8 mouse cellular contexts compared by ENCODE assay signal in the genomic region with DNA sequence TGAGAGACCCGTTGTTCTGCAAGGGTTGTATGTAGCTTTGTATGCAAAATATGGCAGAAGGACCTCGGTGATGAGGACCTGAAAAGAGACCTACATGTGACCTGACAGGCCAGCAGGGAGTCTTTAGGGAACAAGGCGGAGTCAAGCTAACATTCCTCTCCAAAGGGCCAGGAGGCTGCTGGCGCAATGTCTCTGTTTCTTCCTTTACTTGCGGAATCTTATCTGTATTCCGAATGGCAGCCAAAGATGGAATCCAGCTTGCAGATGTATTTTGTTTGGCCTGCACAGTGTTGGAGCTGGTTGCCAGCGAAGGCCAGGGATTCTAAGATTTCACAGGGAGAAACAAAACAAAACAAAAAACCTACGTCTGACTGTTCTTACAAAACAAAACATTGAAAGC. TPM values are rescaled to one million over a fixed set of nuclear protein-coding genes. Genes with fewer than 3 reads are reported as not detected.
A peak's percentile ranks its signal among the peaks of the same experiment; 100 is the strongest.
DNase-seq lines count a peak whose midpoint lies in the region; ATAC-seq and TF ChIP-seq lines count a peak whose summit lies in the region.

No protein-coding gene starts in this region.

- no peaks in the 10 kb centered on the region for H3K36me3 ChIP-seq in hindbrain, embryonic 13.5 days
- H3K36me3 ChIP-seq in hindbrain, embryonic 11.5 days (ENCODE audit: control insufficient read depth, insufficient read depth, low read length) = no peaks in the 10 kb centered on the region
- H3K36me3 ChIP-seq in neural tube, embryonic 12.5 days = peaks cover 7% of the 10 kb centered on the region
- H3K36me3 ChIP-seq in midbrain, postnatal 0 days (ENCODE audit: insufficient read depth, low read length) = no peaks in the 10 kb centered on the region

- H3K4me1 ChIP-seq in hindbrain, embryonic 13.5 days (replicated peaks) = peaks cover 70% of the 10 kb centered on the region
- H3K4me1 ChIP-seq in hindbrain, embryonic 11.5 days (replicated peaks; ENCODE audit: control insufficient read depth, insufficient read depth, low read length) = peaks cover 15% of the 10 kb centered on the region
- H3K4me1 ChIP-seq in neural tube, embryonic 12.5 days = peaks cover 80% of the 10 kb centered on the region
- H3K4me1 ChIP-seq in midbrain, postnatal 0 days (ENCODE audit: insufficient read depth, low read length) = no peaks in the 10 kb centered on the region; the same call in 1 of the 2 replicates

- no peak overlapping the region; the same call in none of the 2 replicates for H3K27ac ChIP-seq in hindbrain, embryonic 13.5 days
- H3K27ac ChIP-seq in hindbrain, embryonic 11.5 days (ENCODE audit: low read depth, low read length) = no peak overlapping the region
- no peak overlapping the region for H3K27ac ChIP-seq in neural tube, embryonic 12.5 days
- no peak overlapping the region for H3K27ac ChIP-seq in midbrain, postnatal 0 days (ENCODE audit: low read depth, low read length)

- 64% methylated on average over 8 of the region's 8 CpGs for whole genome bisulfite sequencing in hindbrain, embryonic 13.5 days
- WGBS in hindbrain, embryonic 11.5 days = 58% methylated on average over 8 of the region's 8 CpGs
- 55% methylated on average over 8 of the region's 8 CpGs for WGBS in neural tube, embryonic 12.5 days
- WGBS in midbrain, postnatal 0 days = 73% methylated on average over 8 of the region's 8 CpGs

- no peaks in the 10 kb centered on the region for H3K9me3 ChIP-seq in hindbrain, embryonic 13.5 days
- H3K9me3 ChIP-seq in hindbrain, embryonic 11.5 days (ENCODE audit: control insufficient read depth, low read length) = no peaks in the 10 kb centered on the region
- H3K9me3 ChIP-seq in neural tube, embryonic 12.5 days = no peaks in the 10 kb centered on the region
- no peaks in the 10 kb centered on the region for H3K9me3 ChIP-seq in midbrain, postnatal 0 days (ENCODE audit: low read length)

- peaks cover 43% of the 10 kb centered on the region for H3K27me3 ChIP-seq in hindbrain, embryonic 13.5 days
- H3K27me3 ChIP-seq in hindbrain, embryonic 11.5 days (ENCODE audit: control insufficient read depth, insufficient read depth, low read length) = peaks cover 8% of the 10 kb centered on the region
- H3K27me3 ChIP-seq in neural tube, embryonic 12.5 days (replicated peaks) = no peaks in the 10 kb centered on the region
- H3K27me3 ChIP-seq in midbrain, postnatal 0 days (ENCODE audit: insufficient read depth, low read length) = peaks cover 4% of the 10 kb centered on the region; the same call in 1 of the 2 replicates

- no peak overlapping the region for H3K4me3 ChIP-seq in hindbrain, embryonic 13.5 days
- no peak overlapping the region for H3K4me3 ChIP-seq in hindbrain, embryonic 11.5 days (ENCODE audit: low read depth, low read length)
- H3K4me3 ChIP-seq in neural tube, embryonic 12.5 days = no peak overlapping the region
- no peak overlapping the region for H3K4me3 ChIP-seq in midbrain, postnatal 0 days (ENCODE audit: low read depth, low read length)

- no peak overlapping the region for H3K9ac ChIP-seq in hindbrain, embryonic 13.5 days
- no peak overlapping the region for H3K9ac ChIP-seq in hindbrain, embryonic 11.5 days (ENCODE audit: low read depth, low read length)
- H3K9ac ChIP-seq in neural tube, embryonic 12.5 days = peak overlapping the region; percentile 3; the same call in 1 of the 2 replicates
- H3K9ac ChIP-seq in midbrain, postnatal 0 days (replicated peaks; ENCODE audit: low read length, poor library complexity, severe bottlenecking) = no peak overlapping the region

- no peak for TF ChIP-seq CTCF in midbrain, postnatal 0 days (IDR thresholded peaks at IDR 0.05)

- no peak for ATAC-seq in hindbrain, embryonic 13.5 days (ENCODE audit: low FRiP score)
- no peak for ATAC-seq in hindbrain, embryonic 11.5 days (ENCODE audit: low FRiP score)
- ATAC-seq in neural tube, embryonic 12.5 days (ENCODE audit: low FRiP score, low read depth) = no peak
- no peak for ATAC-seq in midbrain, postnatal 0 days (ENCODE audit: low FRiP score)

- DNase-seq in hindbrain, embryonic 11.5 days (ENCODE audit: low spot score) = no peak
- peak; percentile 69 for DNase-seq in fibroblast of lung, adult 2 months (ENCODE audit: low read depth)
- peak; percentile 28 to 36 for DNase-seq in kidney, adult 8-10 months
- no peak for DNase-seq in midbrain, postnatal 0 days (ENCODE audit: low spot score)
- DNase-seq in right cerebral cortex, adult 2 months (ENCODE audit: low spot score in 2 of 2) = no peak
- DNase-seq in frontal cortex, postnatal 25 days (ENCODE audit: low spot score in 2 of 2) = no peak

- H3K4me2 ChIP-seq in hindbrain, embryonic 13.5 days = peak overlapping the region; percentile 21; the same call in 1 of the 2 replicates
- no peak overlapping the region for H3K4me2 ChIP-seq in hindbrain, embryonic 11.5 days (replicated peaks; ENCODE audit: low read depth, low read length)
- peak overlapping the region; percentile 72 for H3K4me2 ChIP-seq in neural tube, embryonic 12.5 days (replicated peaks)
- H3K4me2 ChIP-seq in midbrain, postnatal 0 days (ENCODE audit: low read depth, low read length, poor library complexity, severe bottlenecking) = no peak overlapping the region

RNA-seq across cellular contexts. Expression of a gene that starts 6.0 kb away (rescaled TPM):
- polyA plus RNA-seq in hindbrain, embryonic 13.5 days (2015; fragmentation: Nextera tagmentation; extraction: Ambion mirVana) = 66.7 and 67.4 TPM in 2 replicates
- polyA plus RNA-seq in hindbrain, embryonic 11.5 days (2014; fragmentation: Nextera tagmentation; extraction: Ambion mirVana) = 48.7 and 57.8 TPM in 2 replicates
- polyA plus RNA-seq in neural tube, embryonic 12.5 days (2016; fragmentation: Nextera tagmentation; extraction: Ambion mirVana) = 177 and 179 TPM in 2 replicates
- 10.5 and 11.5 TPM in 2 replicates for total RNA-seq in midbrain, postnatal 0 days (2014; rRNA removed)
- 27.6 and 30.0 TPM in 2 replicates for polyA plus RNA-seq in midbrain, postnatal 0 days (2015; fragmentation: Nextera tagmentation; extraction: Ambion mirVana)

RNA-seq across cellular contexts. Expression of a gene that starts 57.1 kb away (rescaled TPM):
- polyA plus RNA-seq in hindbrain, embryonic 13.5 days (2015; fragmentation: Nextera tagmentation; extraction: Ambion mirVana) = 0.62 and 1.2 TPM in 2 replicates
- 0.78 and 1.3 TPM in 2 replicates for polyA plus RNA-seq in hindbrain, embryonic 11.5 days (2014; fragmentation: Nextera tagmentation; extraction: Ambion mirVana)
- 2.9 and 3.8 TPM in 2 replicates for polyA plus RNA-seq in neural tube, embryonic 12.5 days (2016; fragmentation: Nextera tagmentation; extraction: Ambion mirVana)
- 1.6 TPM in 1 of 2 replicates, not detected in the other for total RNA-seq in midbrain, postnatal 0 days (2014; rRNA removed)
- 0.32 and 0.49 TPM in 2 replicates for polyA plus RNA-seq in midbrain, postnatal 0 days (2015; fragmentation: Nextera tagmentation; extraction: Ambion mirVana)

Comparison
In these comparisons a context has a peak if more than half of its experiments do, and no peak if none do; other contexts are left out.
1. H3K4me2 ChIP-seq: peak in hindbrain, embryonic 13.5 days (single experiment) and neural tube, embryonic 12.5 days (single experiment); none in hindbrain, embryonic 11.5 days (single experiment) and midbrain, postnatal 0 days (single experiment).
2. DNase-seq: peak in fibroblast of lung, adult 2 months (single experiment) and kidney, adult 8-10 months (2 of 2); none in hindbrain, embryonic 11.5 days (single experiment), midbrain, postnatal 0 days (single experiment), right cerebral cortex, adult 2 months (0 of 2) and frontal cortex, postnatal 25 days (0 of 2).